In genomic region chr15:25932937-25933684, GRCm38 (mm10) we compare ENCODE assay signal across 7 mouse cellular contexts. TPM values are rescaled to one million over a fixed set of nuclear protein-coding genes. Genes with fewer than 3 reads are reported as not detected.
A peak's percentile ranks its signal among the peaks of the same experiment; 100 is the strongest.
DNase-seq lines count a peak whose midpoint lies in the region; ATAC-seq and TF ChIP-seq lines count a peak whose summit lies in the region.

No protein-coding gene starts in this region.

- H3K4me1 ChIP-seq in cerebellum, adult 2 months (ENCODE audit: control insufficient read depth, insufficient read depth, low read length) = peaks cover 13% of the 10 kb centered on the region
- H3K4me1 ChIP-seq in heart, embryonic 16.5 days (ENCODE audit: control insufficient read depth, insufficient read depth, low read length) = peaks cover 38% of the 10 kb centered on the region
- H3K4me1 ChIP-seq in liver, embryonic 16.5 days (ENCODE audit: control insufficient read depth, low read depth, low read length) = peaks cover 7% of the 10 kb centered on the region; the same call in 1 of the 2 replicates

- 19% methylated on average over 16 of the region's 16 CpGs for whole genome bisulfite sequencing in cerebellum, adult 2 months
- 28% methylated on average over 16 of the region's 16 CpGs for WGBS in heart, embryonic 16.5 days
- WGBS in liver, embryonic 16.5 days (ENCODE audit: insufficient replicate concordance) = 31% methylated on average over 16 of the region's 16 CpGs

- peak overlapping the region; percentile 41 for H3K4me2 ChIP-seq in heart, embryonic 16.5 days (ENCODE audit: low read depth, low read length)
- H3K4me2 ChIP-seq in liver, embryonic 16.5 days (ENCODE audit: low read depth, low read length) = peak overlapping the region; percentile 24; the same call in 1 of the 2 replicates

- H3K9me3 ChIP-seq in heart, embryonic 16.5 days (replicated peaks; ENCODE audit: control insufficient read depth, low read length) = no peaks in the 10 kb centered on the region
- no peaks in the 10 kb centered on the region for H3K9me3 ChIP-seq in liver, embryonic 16.5 days (replicated peaks; ENCODE audit: control insufficient read depth, low read length)

- DNase-seq in 416B (ENCODE audit: low read depth) = peak; percentile 77
- DNase-seq in cerebellum, adult 2 months = peak; percentile 25 to 53
- peak; percentile 69 to 81 for DNase-seq in urinary bladder, postnatal 36 days (ENCODE audit: low spot score in 2 of 2)
- no peak for DNase-seq in layer of hippocampus, postnatal 36 days

- peak; percentile 43 for ATAC-seq in CD4-positive, CD25-positive, alpha-beta regulatory T cell, adult 4 months
- ATAC-seq in heart, embryonic 16.5 days (replicated peaks; ENCODE audit: extremely low read depth, insufficient read depth, low FRiP score) = peak; percentile 59
- peak; percentile 71 for ATAC-seq in liver, embryonic 16.5 days (ENCODE audit: low read depth)

- no peak overlapping the region for H3K4me3 ChIP-seq in cerebellum, adult 2 months (replicated peaks; ENCODE audit: insufficient read depth, low read depth, low read length)
- no peak overlapping the region for H3K4me3 ChIP-seq in heart, embryonic 16.5 days (ENCODE audit: low read length)
- 0 out of 2 replicates have a peak overlapping the region, but pooled peaks have one; percentile 8 for H3K4me3 ChIP-seq in liver, embryonic 16.5 days (ENCODE audit: low read depth, low read length)

- TF ChIP-seq CTCF in cerebellum, adult 2 months (IDR thresholded peaks at IDR 0.05; ENCODE audit: borderline replicate concordance, insufficient read depth, low read depth, low read length) = no peak

- H3K27ac ChIP-seq in cerebellum, adult 2 months (ENCODE audit: insufficient read depth, low read length) = no peak overlapping the region
- peak overlapping the region; percentile 82 for H3K27ac ChIP-seq in heart, embryonic 16.5 days (ENCODE audit: low read length)
- H3K27ac ChIP-seq in liver, embryonic 16.5 days (ENCODE audit: low read length) = peak overlapping the region; percentile 48; the same call in 1 of the 2 replicates

- TF ChIP-seq POLR2A in cerebellum, adult 2 months (IDR thresholded peaks at IDR 0.05; ENCODE audit: borderline replicate concordance, insufficient read depth, low read length) = no peak

- peak overlapping the region; percentile 44 for H3K9ac ChIP-seq in heart, embryonic 16.5 days (ENCODE audit: low read length)
- H3K9ac ChIP-seq in liver, embryonic 16.5 days (ENCODE audit: low read depth, low read length) = no peak overlapping the region

- H3K36me3 ChIP-seq in heart, embryonic 16.5 days (ENCODE audit: control insufficient read depth, insufficient read depth) = no peaks in the 10 kb centered on the region
- H3K36me3 ChIP-seq in liver, embryonic 16.5 days (ENCODE audit: control insufficient read depth, insufficient read depth) = no peaks in the 10 kb centered on the region

- H3K27me3 ChIP-seq in cerebellum, adult 2 months (ENCODE audit: control insufficient read depth, insufficient read depth, low read length) = no peaks in the 10 kb centered on the region
- no peaks in the 10 kb centered on the region for H3K27me3 ChIP-seq in heart, embryonic 16.5 days (ENCODE audit: control insufficient read depth, insufficient read depth, low read length)
- no peaks in the 10 kb centered on the region for H3K27me3 ChIP-seq in liver, embryonic 16.5 days (ENCODE audit: control insufficient read depth, insufficient read depth, low read depth, low read length)

RNA-seq across cellular contexts. Expression of gene Zfp622, which starts 51.1 kb away (rescaled TPM):
- polyA plus RNA-seq in CD4-positive, CD25-positive, alpha-beta regulatory T cell, adult 4 months (2017; shearing (Covaris generic)) = 10 to 100 TPM in 1 of 2 experiments, 1 to 10 TPM in 1; 6.3 to 18.1 TPM
- polyA plus RNA-seq in cerebellum, adult 2 months (2012; rRNA removed) = 29.7 and 30.3 TPM in 2 replicates
- 16.8 and 18.1 TPM in 2 replicates for polyA plus RNA-seq in heart, embryonic 16.5 days (2015; fragmentation: Nextera tagmentation; extraction: Ambion mirVana)
- 7.3 and 8.2 TPM in 2 replicates for polyA plus RNA-seq in liver, embryonic 16.5 days (2015; fragmentation: Nextera tagmentation; extraction: Ambion mirVana)
- total RNA-seq in layer of hippocampus, postnatal 36 days (2021) = 10 to 100 TPM; 41.0 to 47.9 TPM

Comparison
In these comparisons a context has a peak if more than half of its experiments do, and no peak if none do; other contexts are left out.
1. DNase-seq: peak in 416B (single experiment), cerebellum, adult 2 months (2 of 2) and urinary bladder, postnatal 36 days (2 of 2); none in layer of hippocampus, postnatal 36 days (0 of 2).
2. Peak in every context shown above with its lines, with median percentiles within 50 percentile points of each other: ATAC-seq.